Mouse (Mus musculus): ENCODE results near the gene Gm20388. TPM values are rescaled to one million over a fixed set of nuclear protein-coding genes. Genes with fewer than 3 reads are reported as not detected.
"Not testable (repeated sequence)": the region's sequence is repeated elsewhere in the genome, so short reads cannot be mapped to it uniquely, and the experiment has no call there.

Gm20388 gene
- polyA plus RNA-seq, 1 experiment = 23.9 TPM

DNA sequence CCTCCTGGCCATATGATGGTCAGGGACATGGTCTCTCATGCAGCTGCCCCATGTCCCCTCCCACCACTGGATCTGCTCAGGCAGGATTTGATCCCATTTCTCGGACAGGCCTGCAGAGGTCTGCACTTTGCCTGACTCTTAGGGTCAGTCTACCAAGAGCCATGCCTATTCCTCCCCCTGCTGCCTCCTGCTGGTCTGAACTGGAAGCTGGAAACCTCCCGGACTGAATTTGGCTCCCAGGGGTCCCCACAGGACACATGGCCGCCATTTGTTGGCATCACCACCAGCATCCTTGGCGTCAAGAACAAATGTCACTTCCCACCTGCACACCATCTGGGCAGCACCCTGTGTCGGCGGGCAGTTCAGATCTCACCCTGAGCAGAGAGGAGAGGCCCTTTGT lies 1402.8 kb downstream of the Gm20388 start:
- Histone ChIP-seq H3K4me1 (ENCODE audit: control insufficient read depth, insufficient read depth, low read length) (no peaks in the 10 kb centered on the region), H3K4me3 (ENCODE audit: insufficient read depth, low read length) (no peak overlapping the region), H3K27ac (ENCODE audit: insufficient read depth, low read length) (no peak overlapping the region)
- TF ChIP-seq CTCF (IDR thresholded peaks at IDR 0.05; ENCODE audit: extremely low read depth, insufficient read depth, low read length) = no peak
- TF ChIP-seq POLR2A (IDR thresholded peaks at IDR 0.05; ENCODE audit: extremely low read depth, insufficient read depth, low read length) = no peak

DNA sequence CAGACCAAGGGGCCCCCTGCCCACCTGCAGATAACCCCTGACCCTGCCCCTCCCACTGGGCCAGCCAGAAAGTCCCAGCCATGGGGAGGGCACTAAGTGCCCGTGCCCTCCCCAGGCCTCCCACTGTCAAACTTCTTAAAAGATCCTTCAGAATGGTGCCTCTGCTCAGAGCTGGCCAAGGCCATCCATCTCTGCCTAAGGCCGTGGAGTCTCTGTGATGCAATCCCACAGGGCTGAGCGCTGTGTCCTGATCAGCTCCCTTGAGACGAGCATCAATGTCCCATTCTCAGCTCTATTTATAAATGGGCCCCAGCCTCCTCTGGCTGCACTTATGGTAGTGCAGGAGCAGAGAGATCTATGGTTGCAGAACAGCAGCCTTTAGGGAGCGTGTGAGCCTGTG lies 1403.4 kb downstream of the Gm20388 start:
- H3K4me3 ChIP-seq (ENCODE audit: insufficient read depth, low read length) = no peak overlapping the region
- no peak overlapping the region for H3K27ac ChIP-seq (ENCODE audit: insufficient read depth, low read length)
- H3K4me1 ChIP-seq (ENCODE audit: control insufficient read depth, insufficient read depth, low read length) = no peaks in the 10 kb centered on the region
- TF ChIP-seq POLR2A (IDR thresholded peaks at IDR 0.05; ENCODE audit: extremely low read depth, insufficient read depth, low read length) (no peak), CTCF (IDR thresholded peaks at IDR 0.05; ENCODE audit: extremely low read depth, insufficient read depth, low read length) (no peak)

DNA sequence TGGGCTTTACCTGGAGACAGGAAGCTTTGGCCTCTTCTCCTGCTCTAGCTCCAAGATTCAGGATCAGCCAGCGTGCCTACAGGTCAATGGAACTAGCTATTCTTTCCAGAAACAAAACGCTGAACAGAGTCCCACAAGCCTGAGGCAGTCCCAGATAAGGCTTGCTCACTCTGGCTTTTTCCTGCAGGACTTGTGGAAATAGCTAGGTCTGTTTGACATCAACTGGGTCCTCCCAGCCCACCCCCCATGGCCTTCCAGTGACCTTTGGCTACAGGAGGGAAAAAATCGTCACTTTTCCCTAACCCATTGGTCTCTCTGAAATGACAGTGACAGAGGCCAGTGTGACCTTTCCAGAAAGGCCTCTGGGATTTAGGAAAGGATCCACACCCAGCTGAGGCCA lies 1404.9 kb downstream of the Gm20388 start:
- Histone ChIP-seq H3K4me1 (ENCODE audit: control insufficient read depth, insufficient read depth, low read length) (no peaks in the 10 kb centered on the region), H3K27ac (ENCODE audit: insufficient read depth, low read length) (no peak overlapping the region), H3K4me3 (ENCODE audit: insufficient read depth, low read length) (no peak overlapping the region)
- TF ChIP-seq POLR2A (IDR thresholded peaks at IDR 0.05; ENCODE audit: extremely low read depth, insufficient read depth, low read length) (no peak), CTCF (IDR thresholded peaks at IDR 0.05; ENCODE audit: extremely low read depth, insufficient read depth, low read length) (no peak)

DNA sequence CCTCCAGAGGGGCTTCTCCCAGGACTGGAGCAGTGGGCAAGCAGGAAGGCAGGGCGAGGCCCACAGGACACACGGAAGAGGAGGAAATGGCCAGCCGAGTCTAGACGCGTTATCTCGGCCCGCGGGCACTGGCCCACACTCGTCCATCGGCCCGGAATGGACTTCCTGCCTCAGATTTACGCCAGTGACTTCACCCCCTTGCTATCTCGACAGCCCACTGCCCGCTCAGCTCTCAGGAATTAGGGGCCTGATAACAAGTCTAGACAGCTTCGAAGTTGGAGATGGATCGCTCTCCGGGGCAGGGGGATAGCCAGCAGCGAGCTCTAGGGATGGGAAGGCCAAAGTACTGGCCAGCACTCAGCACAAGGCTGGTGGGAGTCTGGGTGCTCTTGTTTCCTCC lies 1405.4 kb downstream of the Gm20388 start:
- Histone ChIP-seq H3K27ac (ENCODE audit: insufficient read depth, low read length) (no peak overlapping the region), H3K4me1 (ENCODE audit: control insufficient read depth, insufficient read depth, low read length) (no peaks in the 10 kb centered on the region), H3K4me3 (ENCODE audit: insufficient read depth, low read length) (no peak overlapping the region)
- TF ChIP-seq POLR2A (IDR thresholded peaks at IDR 0.05; ENCODE audit: extremely low read depth, insufficient read depth, low read length) = no peak
- no peak for TF ChIP-seq CTCF (IDR thresholded peaks at IDR 0.05; ENCODE audit: extremely low read depth, insufficient read depth, low read length)

DNA sequence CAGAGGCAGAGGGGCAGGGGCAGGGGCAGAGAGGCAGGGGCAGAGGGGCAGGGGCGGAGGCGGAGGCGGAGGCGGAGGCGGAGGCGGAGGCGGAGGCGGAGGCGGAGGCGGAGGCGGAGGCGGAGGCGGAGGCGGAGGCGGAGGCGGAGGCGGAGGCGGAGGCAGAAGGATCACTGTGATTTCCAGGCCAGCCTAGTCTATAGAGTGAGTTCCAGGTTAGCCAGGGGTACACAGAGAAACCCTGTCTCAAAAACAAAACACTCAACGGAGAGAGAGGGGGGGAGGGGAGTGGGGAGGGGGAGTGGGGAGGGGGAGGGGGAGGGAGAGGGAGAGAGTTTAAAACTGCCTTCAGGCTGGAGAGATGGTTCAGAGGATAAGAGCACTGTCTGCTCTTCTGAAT lies 1408.1 kb downstream of the Gm20388 start:
- H3K4me1 ChIP-seq (ENCODE audit: control insufficient read depth, insufficient read depth, low read length); H3K27ac ChIP-seq (ENCODE audit: insufficient read depth, low read length); H3K4me3 ChIP-seq (ENCODE audit: insufficient read depth, low read length): not testable (repeated sequence)

DNA sequence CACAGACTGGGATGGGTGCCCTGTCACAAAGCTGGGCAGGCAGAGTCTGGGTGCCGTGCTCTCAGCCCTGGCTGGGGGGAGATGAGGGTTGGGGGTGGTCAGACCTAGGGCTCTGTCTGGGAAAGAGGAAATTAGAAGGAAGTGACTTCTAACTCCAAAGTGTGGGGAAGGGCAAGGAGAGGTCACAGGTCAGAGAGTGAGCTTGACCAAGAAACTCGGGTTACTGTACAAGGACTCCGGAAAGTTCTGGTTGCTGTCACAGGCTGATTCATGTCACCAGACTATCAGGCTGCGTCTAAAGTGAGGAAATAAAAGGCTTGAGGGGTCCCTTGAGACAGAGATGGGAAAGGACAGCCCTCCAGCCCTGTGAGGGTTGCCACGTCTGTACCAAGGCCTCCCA lies 1408.8 kb downstream of the Gm20388 start:
- no peaks in the 10 kb centered on the region for H3K4me1 ChIP-seq (ENCODE audit: control insufficient read depth, insufficient read depth, low read length)
- H3K27ac ChIP-seq (ENCODE audit: insufficient read depth, low read length) = no peak overlapping the region
- TF ChIP-seq POLR2A (IDR thresholded peaks at IDR 0.05; ENCODE audit: extremely low read depth, insufficient read depth, low read length) (no peak), CTCF (IDR thresholded peaks at IDR 0.05; ENCODE audit: extremely low read depth, insufficient read depth, low read length) (no peak)
- H3K4me3 ChIP-seq (ENCODE audit: insufficient read depth, low read length) = no peak overlapping the region

DNA sequence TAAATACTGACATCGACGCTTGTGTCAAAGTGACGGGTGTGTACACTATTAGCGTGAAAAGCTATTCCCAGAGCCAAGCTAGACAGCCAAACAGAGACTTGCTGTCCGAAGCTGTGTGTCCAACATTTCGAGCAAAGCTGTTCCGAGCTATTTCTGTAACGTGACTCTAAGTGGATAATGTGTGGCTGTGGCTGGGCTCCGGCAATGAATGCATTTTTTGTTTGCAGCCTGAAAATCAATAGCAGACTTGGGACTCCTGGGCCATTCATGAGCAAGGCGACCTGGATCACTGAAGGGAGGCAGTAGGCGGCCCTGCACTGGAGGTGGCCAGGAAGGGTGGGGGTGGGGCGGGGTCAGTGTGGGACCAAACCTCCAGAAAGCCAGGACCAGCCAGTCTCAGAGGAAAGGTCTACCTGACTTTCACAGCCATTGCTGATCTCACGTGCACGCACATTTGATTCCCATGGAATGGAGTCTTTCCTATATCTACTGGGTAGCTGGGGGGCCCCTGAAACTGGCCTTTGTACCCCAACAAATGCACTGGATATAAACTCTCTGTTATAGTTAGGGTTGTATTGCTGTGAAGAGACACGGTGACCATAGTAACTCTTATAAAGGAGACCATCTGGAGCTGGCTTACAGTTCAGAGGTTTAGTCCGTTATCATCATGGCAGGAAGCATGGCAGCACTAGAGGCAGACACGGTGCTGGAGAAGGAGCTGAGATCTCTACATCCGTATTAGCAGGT lies 1415.7 kb downstream of the Gm20388 start:
- no peak overlapping the region for H3K27ac ChIP-seq (ENCODE audit: insufficient read depth, low read length)
- H3K4me1 ChIP-seq (ENCODE audit: control insufficient read depth, insufficient read depth, low read length) = no peaks in the 10 kb centered on the region
- H3K4me3 ChIP-seq (ENCODE audit: insufficient read depth, low read length) = no peak overlapping the region
- TF ChIP-seq POLR2A (IDR thresholded peaks at IDR 0.05; ENCODE audit: extremely low read depth, insufficient read depth, low read length) = no peak

DNA sequence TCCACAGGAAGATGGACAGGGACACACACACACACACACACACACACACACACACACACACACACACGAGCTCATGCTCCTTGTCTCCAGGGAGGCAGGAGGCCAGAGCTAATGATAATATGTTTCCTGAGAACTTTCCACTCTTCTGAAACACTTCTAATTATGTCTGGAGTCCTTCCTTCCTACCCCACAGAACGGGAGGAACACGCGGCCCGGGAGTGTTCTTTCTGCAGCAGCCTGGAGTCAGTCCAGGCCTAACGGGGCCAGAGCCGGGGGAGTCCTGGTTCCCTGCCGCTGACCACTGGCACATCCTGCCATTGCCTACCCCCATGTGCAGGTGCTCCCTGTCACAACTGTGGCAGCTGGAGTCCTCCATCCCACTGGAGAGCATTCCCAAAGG lies 1421.8 kb downstream of the Gm20388 start:
- TF ChIP-seq CTCF (IDR thresholded peaks at IDR 0.05; ENCODE audit: extremely low read depth, insufficient read depth, low read length) (no peak), POLR2A (IDR thresholded peaks at IDR 0.05; ENCODE audit: extremely low read depth, insufficient read depth, low read length) (no peak)
- no peak overlapping the region for H3K4me3 ChIP-seq (ENCODE audit: insufficient read depth, low read length)
- no peak overlapping the region for H3K27ac ChIP-seq (ENCODE audit: insufficient read depth, low read length)
- no peaks in the 10 kb centered on the region for H3K4me1 ChIP-seq (ENCODE audit: control insufficient read depth, insufficient read depth, low read length)

DNA sequence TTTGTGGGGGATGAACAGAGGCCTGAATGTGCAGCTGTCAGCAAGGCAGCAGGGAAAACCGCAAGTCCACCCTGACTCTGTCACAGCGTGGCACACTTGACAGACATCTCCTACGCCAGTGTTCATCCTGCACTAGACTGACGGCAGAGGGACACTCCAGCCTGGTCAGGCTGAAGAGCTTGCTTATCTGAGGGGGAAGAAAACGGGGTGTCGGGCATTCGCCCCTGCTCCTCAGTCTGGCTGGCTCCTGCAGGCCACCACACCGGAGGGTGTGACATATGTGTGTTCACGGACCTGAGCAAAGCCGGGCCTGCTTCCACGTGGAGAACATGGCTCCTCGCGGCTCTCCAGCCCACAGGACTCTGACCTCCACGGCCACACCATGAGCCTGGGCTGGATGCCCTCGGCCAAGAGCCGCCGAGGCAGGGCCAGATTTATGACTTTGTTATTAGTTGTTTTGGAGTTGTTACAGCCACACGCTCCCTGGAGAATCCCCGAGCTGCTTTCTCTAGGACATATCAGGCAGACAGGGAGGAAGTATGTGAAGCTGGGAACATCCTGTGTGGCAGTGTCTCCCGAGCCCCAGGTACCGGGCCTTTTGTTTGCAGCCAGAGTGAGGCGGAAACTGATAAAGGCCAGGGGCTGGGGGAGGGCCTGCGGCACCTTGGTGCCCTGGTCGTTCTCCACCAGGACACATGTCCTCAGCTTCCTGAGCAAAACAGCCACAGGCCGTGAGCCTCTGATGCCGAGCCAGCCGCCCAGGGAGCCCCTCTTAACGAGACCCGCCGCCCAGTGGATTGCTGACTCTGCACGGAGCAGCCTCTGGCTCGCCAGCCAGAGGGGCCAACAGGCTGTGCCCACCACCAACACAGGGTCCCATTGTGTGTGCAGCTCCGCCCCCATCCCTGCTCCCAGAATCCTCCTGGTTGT lies 1424.1 kb downstream of the Gm20388 start:
- no peak overlapping the region for H3K4me3 ChIP-seq (ENCODE audit: insufficient read depth, low read length)
- TF ChIP-seq CTCF (IDR thresholded peaks at IDR 0.05; ENCODE audit: extremely low read depth, insufficient read depth, low read length) = no peak
- no peak for TF ChIP-seq POLR2A (IDR thresholded peaks at IDR 0.05; ENCODE audit: extremely low read depth, insufficient read depth, low read length)
- H3K4me1 ChIP-seq (ENCODE audit: control insufficient read depth, insufficient read depth, low read length) = no peaks in the 10 kb centered on the region
- H3K27ac ChIP-seq (ENCODE audit: insufficient read depth, low read length) = no peak overlapping the region

DNA sequence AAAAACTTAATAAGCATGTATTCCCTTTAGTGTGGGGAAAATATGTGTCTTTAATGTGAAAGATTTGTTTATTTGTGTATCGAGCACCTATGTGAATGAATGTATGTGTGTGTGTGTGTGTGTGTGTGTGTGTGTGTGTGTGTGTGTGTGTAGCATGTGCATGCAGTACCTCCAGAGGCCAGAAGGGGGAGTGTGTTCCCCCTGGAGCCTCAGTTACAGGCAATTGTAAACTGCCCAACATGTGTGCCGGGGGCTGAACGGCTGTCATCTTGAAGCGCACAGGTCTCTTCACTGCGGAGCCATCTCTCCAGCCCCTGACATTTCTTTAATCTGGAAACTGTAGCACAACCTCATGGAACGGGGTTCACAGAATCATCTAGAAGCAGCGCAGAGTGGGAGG lies 1425.0 kb downstream of the Gm20388 start:
- no peak overlapping the region for H3K4me3 ChIP-seq (ENCODE audit: insufficient read depth, low read length)
- H3K4me1 ChIP-seq (ENCODE audit: control insufficient read depth, insufficient read depth, low read length) = no peaks in the 10 kb centered on the region
- no peak for TF ChIP-seq CTCF (IDR thresholded peaks at IDR 0.05; ENCODE audit: extremely low read depth, insufficient read depth, low read length)
- no peak for TF ChIP-seq POLR2A (IDR thresholded peaks at IDR 0.05; ENCODE audit: extremely low read depth, insufficient read depth, low read length)
- no peak overlapping the region for H3K27ac ChIP-seq (ENCODE audit: insufficient read depth, low read length)

Data from cortical plate, adult 2 months (tissue).